Mouse (Mus musculus): ENCODE results near the gene Gm14698.
"Not testable (repeated sequence)": the region's sequence is repeated elsewhere in the genome, so short reads cannot be mapped to it uniquely, and the experiment has no call there.

The Gm14698 gene

DNA sequence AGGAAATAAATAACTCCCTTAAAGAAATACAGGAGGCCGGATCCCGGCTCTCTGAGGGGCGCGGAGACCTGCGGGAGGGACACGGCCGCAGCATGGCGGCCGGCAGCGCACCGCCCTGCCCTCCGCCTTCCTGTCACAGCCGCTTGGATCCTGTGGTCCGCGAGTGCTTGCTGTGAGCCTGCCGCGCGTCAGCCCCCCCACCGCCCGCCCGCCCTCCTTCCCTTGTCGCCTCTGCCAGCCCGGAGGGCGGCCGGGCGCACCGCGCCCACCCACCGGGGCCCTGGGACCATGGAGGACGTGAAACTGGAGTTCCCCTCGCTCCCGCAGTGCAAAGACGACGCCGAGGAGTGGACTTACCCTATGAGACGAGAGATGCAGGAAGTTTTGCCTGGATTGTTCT is at the start of gene Gm14698:
Gm14698 (plus strand) TSS at position 35 of the 400 bp plus-strand sequence.
- not testable (repeated sequence) for DNase-seq

DNA sequence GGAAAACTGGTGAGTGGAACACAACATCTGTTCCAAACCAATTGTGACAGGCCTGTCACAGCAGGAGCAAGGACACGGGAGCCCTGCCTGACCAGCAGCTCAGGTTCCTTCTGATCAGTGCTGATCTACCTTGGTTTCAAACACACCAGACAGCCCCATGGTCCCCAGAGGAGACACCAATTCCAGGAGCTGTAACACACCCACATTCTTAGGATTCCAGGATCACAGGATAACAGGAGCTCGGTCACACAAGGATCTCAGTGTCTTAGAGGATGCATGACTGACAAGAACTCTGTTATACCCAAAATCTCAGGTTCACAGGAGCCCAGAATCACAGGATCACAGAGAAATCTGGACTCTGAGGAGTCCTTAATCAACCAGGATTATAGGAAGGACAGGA is 444 bp upstream of the Gm14698 start:
- DNase-seq, result not testable (repeated sequence)

DNA sequence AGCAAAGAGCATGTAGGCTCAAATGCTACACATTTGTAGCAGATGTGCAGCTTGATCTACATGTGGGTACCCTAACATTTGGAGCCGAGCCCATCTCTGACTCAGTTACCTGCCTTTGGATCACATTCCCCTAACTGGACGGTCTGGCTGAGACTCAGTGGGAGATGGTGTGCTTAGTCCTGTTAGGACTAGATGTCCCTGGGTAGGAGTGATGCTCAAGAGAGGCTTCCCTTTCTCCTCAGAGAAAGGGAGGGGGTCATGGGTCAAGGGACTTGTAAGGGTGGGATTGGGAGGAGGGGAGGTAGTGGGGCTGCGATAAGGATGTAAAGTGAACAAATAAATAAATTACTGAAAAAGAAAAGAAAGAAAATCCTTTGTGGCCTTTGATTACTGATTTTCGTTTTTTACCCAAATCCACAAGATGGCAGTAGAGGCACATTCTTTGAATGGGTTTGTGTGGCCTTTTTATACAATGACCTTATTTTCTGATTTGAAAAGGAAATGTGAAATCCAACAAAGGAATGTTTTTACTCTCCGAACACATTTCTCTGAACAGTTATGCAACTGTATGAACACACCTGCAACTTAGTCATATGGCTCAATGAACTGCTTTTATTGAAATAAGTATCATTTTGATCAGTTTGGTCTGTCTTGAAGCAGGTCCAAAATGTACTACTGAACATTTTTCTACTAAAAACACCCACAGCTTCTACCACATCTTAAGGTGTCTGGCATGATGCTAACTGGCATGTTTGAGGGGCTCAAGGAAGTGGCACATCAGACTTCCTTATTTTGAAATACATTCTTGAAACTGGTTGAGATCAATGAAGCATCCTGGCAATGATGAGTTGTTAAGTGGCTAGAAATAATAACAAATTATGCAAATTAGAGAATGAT is 18.9 kb downstream of the Gm14698 start:
- DNase-seq, result no peak

DNA sequence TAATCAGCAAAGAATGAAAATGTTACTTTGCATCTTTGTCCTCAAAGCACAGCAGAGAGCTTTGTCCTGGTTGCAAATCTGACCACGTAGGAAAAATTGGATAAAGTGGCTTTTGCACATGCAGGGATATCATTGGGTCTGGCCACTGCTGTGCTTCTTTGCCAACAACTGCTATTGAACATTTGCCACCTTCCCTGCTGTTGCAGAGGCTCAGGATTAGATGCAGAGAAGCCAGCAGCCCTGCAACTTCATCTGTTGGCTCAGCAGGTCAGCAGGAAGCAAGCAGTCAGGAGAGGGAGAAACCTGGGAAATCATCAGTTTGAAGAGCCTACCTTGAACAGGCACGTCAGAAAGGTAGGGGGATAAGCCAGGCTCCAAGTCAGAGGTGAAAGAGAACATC is 44.3 kb downstream of the Gm14698 start:
- peak; percentile 40 to 43 for DNase-seq

All from cerebellum, postnatal 36 days (tissue).